Mouse (Mus musculus) stomach, postnatal 0 days (tissue): Measurements from ENCODE around the gene Wdr45.

Source experiments
- CTCF ChIP-seq: IDR thresholded peaks from 2 replicates; pipeline ENCODE4 v1.5.1; 2016; ENCODE audit warnings: antibody characterized with exemption, low read depth, mild to moderate bottlenecking, moderate library complexity
- EP300 ChIP-seq: optimal IDR thresholded peaks from 2 replicates; pipeline ENCODE3; 2016; ENCODE audit warnings: antibody characterized with exemption

DNA sequence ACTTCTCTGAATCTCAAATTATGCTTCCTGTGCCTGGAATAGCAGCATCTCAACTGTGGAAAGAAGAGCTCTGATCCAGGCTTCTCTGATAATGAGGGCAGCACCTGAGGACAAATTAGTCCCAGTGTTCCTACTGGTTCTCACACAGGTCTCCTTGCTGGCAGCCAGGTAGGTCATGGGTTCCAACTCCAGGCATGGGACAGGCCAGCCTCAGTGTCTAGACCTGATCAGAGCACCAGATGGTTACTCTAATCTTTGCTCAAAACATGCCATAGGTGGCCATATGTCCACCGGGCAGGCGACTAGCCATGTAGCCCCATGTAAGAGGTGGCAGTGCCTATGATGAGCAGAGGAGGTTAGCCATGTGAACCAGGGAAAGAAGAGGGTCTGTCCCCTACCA is 25.8 kb upstream of the Wdr45 start:
- TF ChIP-seq CTCF = no peak
- no peak for TF ChIP-seq EP300
